Mouse (Mus musculus): ENCODE measurements around the gene Ufm1.

Gene Ufm1

GRCm38 (mm10) chr3:53863383-53864220 lies at the start of gene Ufm1:
Gene Ufm1, minus strand, starts transcription at chr3:53863830.
- in situ Hi-C loops (cut with MseI, MboI), result no loop called here

GRCm38 (mm10) chr3:53890619-53891540 lies 27.2 kb upstream of the Ufm1 start:
- in situ Hi-C loops (cut with MseI, MboI), result no loop called here

- in situ Hi-C loops (cut with MseI, MboI), result no loop called here
Measured at GRCm38 (mm10) chr3:53871596-53871995, 8.0 kb upstream of the Ufm1 start.

- in situ Hi-C loops (cut with MseI, MboI), result no loop called here
Measured at GRCm38 (mm10) chr3:53870482-53870881, 6.9 kb upstream of the Ufm1 start.

- in situ Hi-C loops (cut with MseI, MboI), result no loop called here
Measured at GRCm38 (mm10) chr3:53869263-53869662, 5.6 kb upstream of the Ufm1 start.

- in situ Hi-C loops (cut with MseI, MboI), result no loop called here
Measured at GRCm38 (mm10) chr3:53868212-53868611, 4.6 kb upstream of the Ufm1 start.

- in situ Hi-C loops (cut with MseI, MboI), result no loop called here
Measured at GRCm38 (mm10) chr3:53854831-53855230, 8.8 kb downstream of the Ufm1 start.

- in situ Hi-C loops (cut with MseI, MboI), result no loop called here
Measured at GRCm38 (mm10) chr3:53854261-53854660, 9.4 kb downstream of the Ufm1 start.

- in situ Hi-C loops (cut with MseI, MboI), result no loop called here
Measured at GRCm38 (mm10) chr3:53848262-53848661, 15.4 kb downstream of the Ufm1 start.

GRCm38 (mm10) chr3:53847726-53848125 lies 15.9 kb downstream of the Ufm1 start:
- in situ Hi-C loops (cut with MseI, MboI), result no loop called here

GRCm38 (mm10) chr3:53846206-53846928 lies 17.3 kb downstream of the Ufm1 start:
- in situ Hi-C loops (cut with MseI, MboI), result no loop called here

- in situ Hi-C loops (cut with MseI, MboI), result no loop called here
Measured at GRCm38 (mm10) chr3:53844786-53845185, 18.8 kb downstream of the Ufm1 start, which contains the start of gene Gm10985. Gene Gm10985, plus strand, starts transcription at chr3:53845086.

GRCm38 (mm10) chr3:53834238-53834637 lies 29.4 kb downstream of the Ufm1 start:
- in situ Hi-C loops (cut with MseI, MboI), result no loop called here

GRCm38 (mm10) chr3:53813421-53813977 lies 50.1 kb downstream of the Ufm1 start:
- in situ Hi-C loops (cut with MseI, MboI), result no loop called here

Data from mouse trophoblast stem cell (cell line).